Mouse (Mus musculus) lung, adult 2 months (tissue): ENCODE measurements around the gene Elp6.

Experiments
- CTCF ChIP-seq: fragments of 200-500 bp; IDR thresholded peaks from 2 replicates; pipeline ENCODE4 v1.5.1; 2011; ENCODE audit warnings: mild to moderate bottlenecking, low read length, control low read depth; ENCODE audit not compliant: insufficient read depth
- POLR2A ChIP-seq: fragments of 200-500 bp; IDR thresholded peaks from 2 replicates; pipeline ENCODE4 v1.6.1; 2011; ENCODE audit warnings: low read depth, mild to moderate bottlenecking, control low read depth, low read length, borderline replicate concordance; ENCODE audit errors: extremely low read depth

GRCm38 (mm10) chr9:110293254-110293718 lies 11.7 kb upstream of the Elp6 start:
- TF ChIP-seq CTCF, result no peak
- TF ChIP-seq POLR2A, result no peak
